Mouse (Mus musculus) intestine, embryonic 15.5 days (tissue): ENCODE data around the gene Ly6g6e. TPM values are rescaled to one million over a fixed set of nuclear protein-coding genes. Genes with fewer than 3 reads are reported as not detected.
A peak's percentile ranks its signal among the peaks of the same experiment; 100 is the strongest.

ENCODE experiments used
- ATAC-seq: fragments of 200-750 bp; cut with Nextera tagmentation; 2 replicates; pipeline ENCODE4 v1.8.0; 2017; ENCODE audit warnings: moderate TSS enrichment, moderate library complexity
- H3K27ac ChIP-seq: fragments of 300-500 bp; sonication (generic); 2 replicates; pipeline ENCODE4 v1.5.1; 2015; ENCODE audit warnings: mild to moderate bottlenecking, inconsistent platforms
- H3K27me3 ChIP-seq: fragments of 300-500 bp; sonication (generic); replicated peaks from 2 replicates; pipeline ENCODE4 v1.6.1; 2015; ENCODE audit warnings: inconsistent platforms
- H3K36me3 ChIP-seq: fragments of 300-500 bp; sonication (generic); 2 replicates; pipeline ENCODE4 v1.6.1; 2015; ENCODE audit warnings: inconsistent platforms
- H3K4me1 ChIP-seq: fragments of 300-500 bp; sonication (generic); replicated peaks from 2 replicates; pipeline ENCODE4 v1.6.1; 2015; ENCODE audit warnings: inconsistent platforms
- H3K4me2 ChIP-seq: fragments of 300-500 bp; sonication (generic); replicated peaks from 2 replicates; pipeline ENCODE4 v1.6.1; 2015; ENCODE audit warnings: mild to moderate bottlenecking, inconsistent platforms
- H3K4me3 ChIP-seq: fragments of 300-500 bp; sonication (generic); replicated peaks from 2 replicates; pipeline ENCODE4 v1.5.1; 2015; ENCODE audit warnings: inconsistent platforms
- H3K9ac ChIP-seq: fragments of 300-500 bp; sonication (generic); 2 replicates; pipeline ENCODE4 v1.6.1; 2015; ENCODE audit warnings: inconsistent platforms
- H3K9me3 ChIP-seq: fragments of 300-500 bp; sonication (generic); 2 replicates; pipeline ENCODE4 v1.6.1; 2016; ENCODE audit warnings: inconsistent platforms
- WGBS: fragments of 180-500 bp; shearing (Covaris S2); methylation state at CpG from one replicate; pipeline ENCODE4 v1.1.7; 2015; 5-methylcytosine and 5-hydroxymethylcytosine counted together
- polyA plus RNA-seq: library from polyadenylated mRNA; unstranded; fragments of >200 nt; fragmentation: Nextera tagmentation; extraction: Ambion mirVana; gene quantifications from 2 replicates; pipeline ENCODE4 v1.2.1, GENCODE M21; 2015

Gene Ly6g6e
- polyA plus RNA-seq, 1 experiment from 2014 or later: 1.9 TPM

DNA sequence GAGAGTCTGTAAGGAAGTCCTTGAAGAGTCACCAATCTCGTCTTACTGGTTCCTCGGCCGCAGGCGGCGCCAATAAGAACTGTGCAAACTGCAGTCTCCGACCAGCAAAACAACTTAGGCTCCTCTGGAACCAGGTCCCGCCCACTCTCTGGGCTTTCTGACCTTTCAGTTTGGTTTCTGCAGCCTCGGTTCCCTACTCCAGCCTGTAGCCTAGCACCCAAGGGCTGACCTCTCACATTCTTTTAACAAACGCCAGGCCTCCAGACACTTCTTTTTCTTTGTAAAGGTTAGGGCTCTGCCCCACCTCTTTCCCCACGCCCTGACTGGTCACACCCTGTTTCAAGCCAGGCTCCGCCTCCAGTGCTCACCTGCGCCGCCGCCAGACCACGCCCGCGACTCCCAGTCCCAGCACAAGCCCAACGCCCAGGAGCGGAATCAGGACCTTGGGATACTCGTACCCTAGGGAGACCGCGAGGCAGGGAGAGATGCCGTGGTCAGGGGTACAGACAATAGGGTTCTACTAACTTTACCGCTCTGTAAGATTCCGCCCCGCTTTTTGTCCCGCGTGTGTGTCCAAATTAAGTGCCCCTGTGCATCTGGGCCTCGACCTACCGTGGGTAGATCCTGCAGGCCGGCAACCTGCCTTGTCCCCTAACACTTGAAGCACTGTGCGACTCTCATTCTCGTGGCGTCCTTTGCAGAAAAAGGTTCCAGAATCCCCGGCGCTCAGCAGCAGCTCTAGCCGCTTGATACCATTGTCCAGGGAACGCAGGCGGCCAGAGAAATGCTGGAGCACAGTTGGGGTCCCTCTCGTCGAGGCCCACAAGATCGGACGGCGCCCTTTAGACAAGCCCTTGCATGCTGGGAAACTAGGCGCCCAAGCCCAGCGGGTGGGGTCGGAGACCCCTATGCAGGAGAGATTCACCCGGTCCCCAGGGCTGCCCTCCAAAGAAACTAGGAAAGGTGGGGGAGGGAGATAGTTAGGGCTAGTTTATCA is 11.5 kb upstream of the Ly6g6e start, which contains the start of gene Ly6g6c:
Gene Ly6g6c (plus strand): TSS at position 438 of the 997 bp plus-strand sequence.
- peak; percentile 89 for ATAC-seq
- no peaks in the 10 kb centered on the region for H3K9me3 ChIP-seq
- H3K27ac ChIP-seq: peak within 1 kb of the TSS; percentile 52
- peak within 1 kb of the TSS; percentile 73 for H3K4me2 ChIP-seq
- H3K4me3 ChIP-seq: peak within 1 kb of the TSS; percentile 32
- 0 out of 2 replicates have a peak, but pooled peaks cover 6% of the 10 kb centered on the region for H3K27me3 ChIP-seq
- H3K4me1 ChIP-seq: peaks cover 50% of the 10 kb centered on the region
- H3K36me3 ChIP-seq: peaks cover 7% of the 10 kb centered on the region; the same call in 1 of the 2 replicates
- WGBS: 3% methylated on average over 48 of the region's 48 CpGs
- peak within 1 kb of the TSS; percentile 42 for H3K9ac ChIP-seq

DNA sequence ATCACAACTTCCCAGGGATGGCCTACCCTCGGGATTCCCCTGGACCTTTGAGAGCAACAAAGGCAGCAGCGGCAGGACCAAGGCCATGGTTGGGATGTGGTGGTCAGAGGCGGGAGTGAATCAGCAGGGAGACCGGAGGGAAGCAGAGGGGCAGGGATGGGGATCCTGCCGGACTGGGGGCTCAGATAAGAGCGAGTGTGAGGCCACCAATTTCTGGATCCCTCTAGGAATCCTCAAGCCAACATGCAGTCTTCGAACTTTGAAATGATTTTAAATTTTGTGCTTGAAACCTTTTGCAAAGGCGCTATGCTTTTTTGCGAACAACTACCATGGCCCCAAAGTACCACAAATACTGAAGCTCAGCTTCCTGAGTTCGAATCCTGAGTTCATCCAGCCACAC is 10.6 kb upstream of the Ly6g6e start, which contains the start of gene Mpig6b:
Gene Mpig6b (minus strand): TSS at position 101 of the 400 bp plus-strand sequence.
- H3K9ac ChIP-seq: peak within 1 kb of the TSS; percentile 42
- H3K9me3 ChIP-seq: no peaks in the 10 kb centered on the region
- peak within 1 kb of the TSS; percentile 32 for H3K4me3 ChIP-seq
- H3K4me1 ChIP-seq: peaks cover 45% of the 10 kb centered on the region
- H3K36me3 ChIP-seq: peaks cover 4% of the 10 kb centered on the region; the same call in 1 of the 2 replicates
- peak within 1 kb of the TSS; percentile 52 for H3K27ac ChIP-seq
- H3K27me3 ChIP-seq: 0 out of 2 replicates have a peak, but pooled peaks cover 6% of the 10 kb centered on the region
- H3K4me2 ChIP-seq: peak within 1 kb of the TSS; percentile 73
- ATAC-seq: no peak
- WGBS: 57% methylated on average over 10 of the region's 10 CpGs

GRCm38 (mm10) chr17:35068213-35068914 is 8.3 kb upstream of the Ly6g6e start:
- no peak overlapping the region for H3K4me3 ChIP-seq
- H3K27ac ChIP-seq: no peak overlapping the region
- H3K9ac ChIP-seq: no peak overlapping the region
- WGBS: 73% methylated on average over 17 of the region's 17 CpGs
- no peak overlapping the region for H3K4me2 ChIP-seq
- no peaks in the 10 kb centered on the region for H3K9me3 ChIP-seq
- H3K27me3 ChIP-seq: 0 out of 2 replicates have a peak, but pooled peaks cover 6% of the 10 kb centered on the region
- no peaks in the 10 kb centered on the region for H3K36me3 ChIP-seq
- peaks cover 27% of the 10 kb centered on the region for H3K4me1 ChIP-seq
- ATAC-seq: no peak

DNA sequence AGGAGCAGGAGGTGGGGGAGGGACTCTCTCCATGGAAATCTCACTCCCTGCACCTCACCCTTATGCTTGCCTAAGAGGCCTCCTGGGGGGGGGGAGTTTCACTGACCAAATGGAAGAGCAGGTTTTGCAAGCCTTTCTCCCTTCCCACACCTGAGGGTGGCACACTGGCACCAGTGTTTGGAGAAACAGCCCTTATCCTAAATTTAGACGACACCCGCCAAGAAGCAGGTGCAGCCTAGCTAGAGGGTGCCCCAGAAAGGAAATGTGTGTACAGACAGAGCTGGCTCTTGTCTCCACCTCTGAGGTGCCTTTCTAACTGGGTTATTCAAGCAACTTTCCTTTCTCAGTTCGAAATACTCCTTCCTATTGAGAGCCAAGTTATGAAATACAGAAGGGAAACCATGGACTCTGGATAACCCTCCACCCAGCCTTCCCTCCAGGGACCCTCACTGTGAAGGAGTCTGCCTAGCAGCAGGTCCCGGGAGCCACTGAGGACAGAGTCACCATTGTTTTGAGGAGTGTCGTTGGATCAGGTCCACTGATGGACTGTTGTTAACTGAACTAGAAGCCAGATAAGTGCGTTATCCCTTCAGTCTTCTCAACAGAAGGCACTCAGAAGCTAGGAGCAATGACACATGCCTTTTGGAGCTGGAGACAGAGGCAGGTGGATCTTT is 6.0 kb upstream of the Ly6g6e start:
- no peaks in the 10 kb centered on the region for H3K9me3 ChIP-seq
- ATAC-seq: no peak
- no peak overlapping the region for H3K4me2 ChIP-seq
- peaks cover 12% of the 10 kb centered on the region; the same call in 1 of the 2 replicates for H3K4me1 ChIP-seq
- 44% methylated on average over 6 of the region's 6 CpGs for WGBS
- H3K27me3 ChIP-seq: 0 out of 2 replicates have a peak, but pooled peaks cover 6% of the 10 kb centered on the region
- no peak overlapping the region for H3K9ac ChIP-seq
- H3K4me3 ChIP-seq: no peak overlapping the region
- H3K27ac ChIP-seq: no peak overlapping the region
- no peaks in the 10 kb centered on the region for H3K36me3 ChIP-seq

- WGBS: 78% methylated on average over 9 of the region's 9 CpGs
Measured at GRCm38 (mm10) chr17:35071454-35071853, 5.2 kb upstream of the Ly6g6e start.

DNA sequence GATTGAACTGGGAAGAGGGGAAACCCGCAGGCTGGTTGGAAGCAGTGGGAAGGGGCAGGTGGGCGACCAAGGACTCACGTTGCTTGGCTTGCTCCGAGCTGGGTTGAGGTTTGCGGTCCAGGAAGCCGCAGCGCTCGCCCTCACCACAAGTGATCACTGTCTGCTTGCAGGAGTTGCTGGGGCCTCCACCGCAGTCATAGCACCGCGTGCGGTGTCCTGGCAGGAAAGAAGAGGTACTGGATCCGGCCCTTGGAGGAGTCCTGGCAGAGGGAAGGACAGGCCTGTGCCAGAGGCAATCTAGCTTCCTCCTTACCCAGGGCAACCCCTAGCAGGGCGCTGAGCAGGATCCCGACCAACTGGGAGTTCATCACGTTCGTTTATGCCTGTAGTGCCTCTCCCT is 2.6 kb upstream of the Ly6g6e start:
- Histone ChIP-seq H3K4me1 (peaks cover 26% of the 10 kb centered on the region), H3K4me2 (peak overlapping the region; percentile 47), H3K9ac (peak overlapping the region; percentile 15; the same call in 1 of the 2 replicates), H3K27ac (no peak overlapping the region), H3K4me3 (peak overlapping the region; percentile 22), H3K36me3 (no peaks in the 10 kb centered on the region), H3K27me3 (no peaks in the 10 kb centered on the region), H3K9me3 (no peaks in the 10 kb centered on the region)
- peak; percentile 45 for ATAC-seq
- WGBS: 33% methylated on average over 17 of the region's 17 CpGs

More at GRCm38 (mm10) chr17:35071454-35071853, 5.2 kb upstream of the Ly6g6e start:
- no peak overlapping the region for H3K9ac ChIP-seq
- peaks cover 12% of the 10 kb centered on the region for H3K4me1 ChIP-seq
- ATAC-seq: no peak
- H3K9me3 ChIP-seq: no peaks in the 10 kb centered on the region
- H3K4me3 ChIP-seq: no peak overlapping the region
- no peak overlapping the region for H3K27ac ChIP-seq
- H3K27me3 ChIP-seq: 0 out of 2 replicates have a peak, but pooled peaks cover 6% of the 10 kb centered on the region
- no peaks in the 10 kb centered on the region for H3K36me3 ChIP-seq
- no peak overlapping the region for H3K4me2 ChIP-seq

DNA sequence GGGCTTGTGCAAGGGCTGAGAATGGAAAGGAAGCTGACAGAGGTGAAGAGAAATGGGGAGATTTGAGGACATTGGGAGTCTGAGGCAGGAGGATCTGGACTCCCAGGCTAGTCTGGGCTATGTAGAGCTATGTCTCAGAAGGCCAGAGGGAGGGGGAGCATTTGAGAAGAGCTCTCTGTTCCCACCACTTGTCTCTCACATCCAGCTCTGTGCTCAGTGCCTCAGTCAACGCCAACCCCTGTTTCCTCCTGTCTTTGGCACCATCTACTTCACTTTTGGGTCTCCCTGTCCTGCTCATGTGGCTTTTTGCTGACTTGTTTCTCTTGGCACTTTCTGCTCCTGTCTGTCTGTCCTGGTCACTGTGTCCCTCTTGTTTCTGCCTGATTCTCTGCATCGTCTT is 583 bp downstream of the Ly6g6e start:
- Histone ChIP-seq H3K4me3 (peak overlapping the region; percentile 13; the same call in 1 of the 2 replicates), H3K9me3 (no peaks in the 10 kb centered on the region), H3K36me3 (no peaks in the 10 kb centered on the region), H3K27ac (peak overlapping the region; percentile 71), H3K9ac (0 out of 2 replicates have a peak overlapping the region, but pooled peaks have one; percentile 36), H3K4me2 (peak overlapping the region; percentile 55), H3K4me1 (peaks cover 36% of the 10 kb centered on the region), H3K27me3 (no peaks in the 10 kb centered on the region)
- no peak for ATAC-seq
- 25% methylated on average over 2 of the region's 2 CpGs for WGBS

- H3K9me3 ChIP-seq: no peaks in the 10 kb centered on the region
- WGBS: 13% methylated on average over 14 of the region's 14 CpGs
- no peaks in the 10 kb centered on the region for H3K36me3 ChIP-seq
- ATAC-seq: peak; percentile 42; the same call in 1 of the 2 replicates
- H3K9ac ChIP-seq: peak within 1 kb of the TSS; percentile 36; the same call in 1 of the 2 replicates
- H3K27ac ChIP-seq: peak within 1 kb of the TSS; percentile 71
- H3K4me3 ChIP-seq: peak within 1 kb of the TSS; percentile 13; the same call in 1 of the 2 replicates
- no peaks in the 10 kb centered on the region for H3K27me3 ChIP-seq
- peaks cover 36% of the 10 kb centered on the region for H3K4me1 ChIP-seq
- peak within 1 kb of the TSS; percentile 55 for H3K4me2 ChIP-seq
Measured at GRCm38 (mm10) chr17:35077786-35078233, 1.1 kb downstream of the Ly6g6e start, which contains the start of gene Ly6g6d. Ly6g6d (minus strand) TSS chr17:35078065.

- Histone ChIP-seq H3K9me3 (no peaks in the 10 kb centered on the region), H3K4me1 (peaks cover 30% of the 10 kb centered on the region), H3K4me3 (no peak overlapping the region), H3K36me3 (no peaks in the 10 kb centered on the region), H3K9ac (no peak overlapping the region), H3K27me3 (no peaks in the 10 kb centered on the region), H3K27ac (peak overlapping the region; percentile 48; the same call in 1 of the 2 replicates), H3K4me2 (no peak overlapping the region)
- peak; percentile 87 for ATAC-seq
- 42% methylated on average over 9 of the region's 9 CpGs for WGBS
Measured at GRCm38 (mm10) chr17:35079778-35080177, 3.1 kb downstream of the Ly6g6e start.

DNA sequence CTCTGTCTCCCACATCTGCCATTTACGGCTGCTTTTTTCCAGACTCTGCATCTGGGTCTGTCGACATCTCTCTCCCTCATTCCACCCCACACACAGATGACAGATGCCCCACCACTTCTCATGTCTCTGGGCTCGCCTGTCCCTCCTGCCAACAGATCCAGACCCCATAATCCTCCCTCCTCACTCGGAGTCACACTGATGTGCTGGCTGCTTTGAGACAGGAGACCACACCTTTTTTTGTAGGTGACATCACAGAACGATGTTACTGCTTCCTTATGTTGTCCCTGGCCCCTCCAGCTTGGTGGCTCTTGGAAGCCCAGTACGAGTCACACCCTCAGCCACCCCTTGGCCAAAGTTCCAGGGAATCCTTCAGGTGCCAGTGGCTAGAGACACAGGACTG is 3.5 kb downstream of the Ly6g6e start:
- no peak overlapping the region for H3K9ac ChIP-seq
- H3K27me3 ChIP-seq: no peaks in the 10 kb centered on the region
- H3K4me2 ChIP-seq: no peak overlapping the region
- 34% methylated on average over 6 of the region's 6 CpGs for WGBS
- peak; percentile 25 for ATAC-seq
- H3K4me1 ChIP-seq: peaks cover 30% of the 10 kb centered on the region
- H3K4me3 ChIP-seq: no peak overlapping the region
- no peaks in the 10 kb centered on the region for H3K9me3 ChIP-seq
- no peaks in the 10 kb centered on the region for H3K36me3 ChIP-seq
- peak overlapping the region; percentile 48; the same call in 1 of the 2 replicates for H3K27ac ChIP-seq

DNA sequence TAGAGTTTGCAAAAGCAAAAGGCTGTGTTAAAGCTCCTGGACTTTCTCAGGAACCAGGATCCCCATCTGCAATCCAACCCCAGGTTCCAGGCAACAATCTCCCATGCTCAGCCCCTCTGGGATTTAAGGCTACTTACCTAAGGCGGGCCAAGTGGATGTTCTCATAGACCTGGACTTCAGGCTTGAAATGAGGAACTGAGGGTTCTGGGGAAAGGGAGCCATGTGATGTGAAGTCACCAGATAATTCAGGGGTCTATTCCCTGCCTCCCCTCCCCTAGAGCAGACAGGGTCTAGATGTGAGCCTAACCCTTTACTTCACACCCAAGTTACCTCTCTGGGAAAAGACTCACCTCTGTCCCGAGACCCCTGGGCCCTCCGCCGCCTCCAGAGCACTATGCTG is 4.0 kb downstream of the Ly6g6e start:
- no peak overlapping the region for H3K4me3 ChIP-seq
- H3K36me3 ChIP-seq: no peaks in the 10 kb centered on the region
- no peaks in the 10 kb centered on the region for H3K9me3 ChIP-seq
- 80% methylated on average over 4 of the region's 4 CpGs for WGBS
- H3K4me2 ChIP-seq: no peak overlapping the region
- ATAC-seq: no peak
- peaks cover 30% of the 10 kb centered on the region for H3K4me1 ChIP-seq
- H3K27me3 ChIP-seq: no peaks in the 10 kb centered on the region
- no peak overlapping the region for H3K9ac ChIP-seq
- H3K27ac ChIP-seq: no peak overlapping the region
